8 mouse cellular contexts compared by ENCODE assay signal in genomic region chr5:136863961-136864674, GRCm38 (mm10). TPM values are rescaled to one million over a fixed set of nuclear protein-coding genes. Genes with fewer than 3 reads are reported as not detected.
DNase-seq lines count a peak whose midpoint lies in the region; ATAC-seq and TF ChIP-seq lines count a peak whose summit lies in the region.

No protein-coding gene starts in this region.

- peak overlapping the region; percentile 10; the same call in 1 of the 2 replicates for H3K4me2 ChIP-seq in forebrain, embryonic 12.5 days
- H3K4me2 ChIP-seq in heart, postnatal 0 days (ENCODE audit: low read depth, low read length): peak overlapping the region; percentile 17
- peak overlapping the region; percentile 43 for H3K4me2 ChIP-seq in kidney, embryonic 15.5 days
- H3K4me2 ChIP-seq in lung, embryonic 15.5 days: peak overlapping the region; percentile 5; the same call in 1 of the 2 replicates

- no peaks in the 10 kb centered on the region for H3K36me3 ChIP-seq in forebrain, embryonic 12.5 days (replicated peaks)
- no peaks in the 10 kb centered on the region for H3K36me3 ChIP-seq in heart, postnatal 0 days (replicated peaks; ENCODE audit: control insufficient read depth, insufficient read depth, low read length)
- H3K36me3 ChIP-seq in kidney, embryonic 15.5 days: no peaks in the 10 kb centered on the region
- no peaks in the 10 kb centered on the region for H3K36me3 ChIP-seq in lung, embryonic 15.5 days

- DNase-seq in layer of hippocampus, adult 11-12 months (ENCODE audit: low spot score): peak; percentile 15
- no peak for DNase-seq in layer of hippocampus, adult 18-20 months (ENCODE audit: low spot score in 2 of 2)
- DNase-seq in heart, postnatal 0 days (ENCODE audit: low spot score): peak; percentile 75
- DNase-seq in retina, postnatal 1 day: peak; percentile 91

- H3K27me3 ChIP-seq in forebrain, embryonic 12.5 days: no peaks in the 10 kb centered on the region
- peaks cover 17% of the 10 kb centered on the region; the same call in 1 of the 2 replicates for H3K27me3 ChIP-seq in heart, postnatal 0 days (ENCODE audit: control insufficient read depth, insufficient read depth, low read length)
- H3K27me3 ChIP-seq in kidney, embryonic 15.5 days: no peaks in the 10 kb centered on the region
- H3K27me3 ChIP-seq in lung, embryonic 15.5 days: no peaks in the 10 kb centered on the region

- 21% methylated on average over 14 of the region's 14 CpGs for WGBS in forebrain, embryonic 12.5 days
- WGBS in heart, postnatal 0 days: 7% methylated on average over 14 of the region's 14 CpGs
- WGBS in kidney, embryonic 15.5 days: 4% methylated on average over 14 of the region's 14 CpGs
- WGBS in lung, embryonic 15.5 days: 10% methylated on average over 14 of the region's 14 CpGs

- TF ChIP-seq CTCF in heart, postnatal 0 days (IDR thresholded peaks at IDR 0.05; ENCODE audit: low read depth): no peak

- H3K9ac ChIP-seq in forebrain, embryonic 12.5 days: 0 out of 2 replicates have a peak overlapping the region, but pooled peaks have one; percentile 17
- H3K9ac ChIP-seq in heart, postnatal 0 days (replicated peaks; ENCODE audit: low read depth, low read length): no peak overlapping the region
- H3K9ac ChIP-seq in kidney, embryonic 15.5 days: 0 out of 2 replicates have a peak overlapping the region, but pooled peaks have one; percentile 25
- no peak overlapping the region for H3K9ac ChIP-seq in lung, embryonic 15.5 days

- ATAC-seq in forebrain, embryonic 12.5 days (ENCODE audit: low FRiP score): peak; percentile 83
- peak; percentile 91 for ATAC-seq in heart, postnatal 0 days (ENCODE audit: insufficient read depth, low read depth)
- peak; percentile 88 for ATAC-seq in kidney, embryonic 15.5 days (replicated peaks; ENCODE audit: low FRiP score)
- ATAC-seq in lung, embryonic 15.5 days (ENCODE audit: borderline replicate concordance, extremely low read depth, low FRiP score, low TSS enrichment): peak; percentile 87
- ATAC-seq in erythroid progenitor cell, adult 5-6 weeks (replicated peaks; ENCODE audit: low FRiP score, poor library complexity, severe bottlenecking): no peak

- H3K9me3 ChIP-seq in forebrain, embryonic 12.5 days: no peaks in the 10 kb centered on the region
- H3K9me3 ChIP-seq in heart, postnatal 0 days (replicated peaks; ENCODE audit: control insufficient read depth, low read length): no peaks in the 10 kb centered on the region
- H3K9me3 ChIP-seq in kidney, embryonic 15.5 days (replicated peaks): no peaks in the 10 kb centered on the region
- H3K9me3 ChIP-seq in lung, embryonic 15.5 days: no peaks in the 10 kb centered on the region

- H3K4me1 ChIP-seq in forebrain, embryonic 12.5 days: peaks cover 32% of the 10 kb centered on the region
- H3K4me1 ChIP-seq in heart, postnatal 0 days (ENCODE audit: control insufficient read depth, insufficient read depth): no peaks in the 10 kb centered on the region; the same call in 1 of the 2 replicates
- H3K4me1 ChIP-seq in kidney, embryonic 15.5 days: peaks cover 48% of the 10 kb centered on the region
- peaks cover 24% of the 10 kb centered on the region for H3K4me1 ChIP-seq in lung, embryonic 15.5 days

- peak overlapping the region; percentile 79 for H3K27ac ChIP-seq in forebrain, embryonic 12.5 days
- peak overlapping the region; percentile 71 for H3K27ac ChIP-seq in heart, postnatal 0 days (ENCODE audit: low read depth)
- H3K27ac ChIP-seq in kidney, embryonic 15.5 days: peak overlapping the region; percentile 98
- peak overlapping the region; percentile 78 for H3K27ac ChIP-seq in lung, embryonic 15.5 days

- peak; percentile 40; the same call in 1 of the 2 replicates for TF ChIP-seq EP300 in heart, postnatal 0 days (IDR thresholded peaks at IDR 0.05; ENCODE audit: low read depth)

- H3K4me3 ChIP-seq in forebrain, embryonic 12.5 days (replicated peaks): no peak overlapping the region
- no peak overlapping the region for H3K4me3 ChIP-seq in heart, postnatal 0 days (ENCODE audit: low read depth, low read length)
- H3K4me3 ChIP-seq in kidney, embryonic 15.5 days (replicated peaks): no peak overlapping the region
- no peak overlapping the region for H3K4me3 ChIP-seq in lung, embryonic 15.5 days

RNA-seq across cellular contexts. Expression of gene Col26a1, which starts 18.9 kb away (rescaled TPM):
- total RNA-seq in layer of hippocampus, adult 18-20 months (2021): 1 to 10 TPM; 1.8 to 2.7 TPM
- polyA plus RNA-seq in forebrain, embryonic 12.5 days (2016; fragmentation: Nextera tagmentation; extraction: Ambion mirVana): 33.7 and 42.6 TPM in 2 replicates
- total RNA-seq in heart, postnatal 0 days (2014; rRNA removed; ENCODE audit: low replicate concordance): 8.1 and 9.9 TPM in 2 replicates
- polyA plus RNA-seq in heart, postnatal 0 days (2015; fragmentation: Nextera tagmentation; extraction: Ambion mirVana): 4.1 and 5.4 TPM in 2 replicates
- 51.1 and 62.5 TPM in 2 replicates for polyA plus RNA-seq in kidney, embryonic 15.5 days (2015; fragmentation: Nextera tagmentation; extraction: Ambion mirVana)
- polyA plus RNA-seq in lung, embryonic 15.5 days (2015; fragmentation: Nextera tagmentation; extraction: Ambion mirVana): 12.1 and 13.5 TPM in 2 replicates
- total RNA-seq in erythroid progenitor cell, adult 5-6 weeks (2015; ENCODE audit: low replicate concordance): not detected in 2 replicates
- not detected in 2 replicates for total RNA-seq in erythroid progenitor cell, adult 5-6 weeks (2017; ENCODE audit: low replicate concordance)

RNA-seq across cellular contexts. Expression of gene Ift22, which starts 43.8 kb away (rescaled TPM):
- total RNA-seq in layer of hippocampus, adult 18-20 months (2021): 10 to 100 TPM; 85.7 to 88.0 TPM
- 107 and 115 TPM in 2 replicates for polyA plus RNA-seq in forebrain, embryonic 12.5 days (2016; fragmentation: Nextera tagmentation; extraction: Ambion mirVana)
- total RNA-seq in heart, postnatal 0 days (2014; rRNA removed; ENCODE audit: low replicate concordance): 7.0 and 18.3 TPM in 2 replicates
- polyA plus RNA-seq in heart, postnatal 0 days (2015; fragmentation: Nextera tagmentation; extraction: Ambion mirVana): 23.3 and 27.2 TPM in 2 replicates
- polyA plus RNA-seq in kidney, embryonic 15.5 days (2015; fragmentation: Nextera tagmentation; extraction: Ambion mirVana): 74.0 and 78.8 TPM in 2 replicates
- 84.6 and 87.1 TPM in 2 replicates for polyA plus RNA-seq in lung, embryonic 15.5 days (2015; fragmentation: Nextera tagmentation; extraction: Ambion mirVana)
- 16.9 and 28.5 TPM in 2 replicates for total RNA-seq in erythroid progenitor cell, adult 5-6 weeks (2015; ENCODE audit: low replicate concordance)
- total RNA-seq in erythroid progenitor cell, adult 5-6 weeks (2017; ENCODE audit: low replicate concordance): 0.15 and 0.39 TPM in 2 replicates

Comparison
In these comparisons a context has a peak if more than half of its experiments do, and no peak if none do; other contexts are left out.
1. DNase-seq: peak in layer of hippocampus, adult 11-12 months (single experiment), heart, postnatal 0 days (single experiment) and retina, postnatal 1 day (single experiment); none in layer of hippocampus, adult 18-20 months (0 of 2).
2. H3K9ac ChIP-seq: peak in forebrain, embryonic 12.5 days (single experiment) and kidney, embryonic 15.5 days (single experiment); none in heart, postnatal 0 days (single experiment) and lung, embryonic 15.5 days (single experiment).
3. Peak in every context shown above with its lines, with median percentiles within 50 percentile points of each other: H3K27ac ChIP-seq and H3K4me2 ChIP-seq.